Mouse (Mus musculus): ENCODE results near the gene Tead4. TPM values are rescaled to one million over a fixed set of nuclear protein-coding genes. Genes with fewer than 3 reads are reported as not detected.

The Tead4 gene
- total RNA-seq (2021) (1 to 10 TPM; 3.3 to 3.7 TPM), polyA plus RNA-seq (2012; rRNA removed) (0.98 and 1.8 TPM in 2 replicates)
- long read RNA-seq, partial matches to known transcripts: 0 of 1 reads
- long read RNA-seq, other reads (novel, unspliced or antisense): 0 of 1 reads

DNA sequence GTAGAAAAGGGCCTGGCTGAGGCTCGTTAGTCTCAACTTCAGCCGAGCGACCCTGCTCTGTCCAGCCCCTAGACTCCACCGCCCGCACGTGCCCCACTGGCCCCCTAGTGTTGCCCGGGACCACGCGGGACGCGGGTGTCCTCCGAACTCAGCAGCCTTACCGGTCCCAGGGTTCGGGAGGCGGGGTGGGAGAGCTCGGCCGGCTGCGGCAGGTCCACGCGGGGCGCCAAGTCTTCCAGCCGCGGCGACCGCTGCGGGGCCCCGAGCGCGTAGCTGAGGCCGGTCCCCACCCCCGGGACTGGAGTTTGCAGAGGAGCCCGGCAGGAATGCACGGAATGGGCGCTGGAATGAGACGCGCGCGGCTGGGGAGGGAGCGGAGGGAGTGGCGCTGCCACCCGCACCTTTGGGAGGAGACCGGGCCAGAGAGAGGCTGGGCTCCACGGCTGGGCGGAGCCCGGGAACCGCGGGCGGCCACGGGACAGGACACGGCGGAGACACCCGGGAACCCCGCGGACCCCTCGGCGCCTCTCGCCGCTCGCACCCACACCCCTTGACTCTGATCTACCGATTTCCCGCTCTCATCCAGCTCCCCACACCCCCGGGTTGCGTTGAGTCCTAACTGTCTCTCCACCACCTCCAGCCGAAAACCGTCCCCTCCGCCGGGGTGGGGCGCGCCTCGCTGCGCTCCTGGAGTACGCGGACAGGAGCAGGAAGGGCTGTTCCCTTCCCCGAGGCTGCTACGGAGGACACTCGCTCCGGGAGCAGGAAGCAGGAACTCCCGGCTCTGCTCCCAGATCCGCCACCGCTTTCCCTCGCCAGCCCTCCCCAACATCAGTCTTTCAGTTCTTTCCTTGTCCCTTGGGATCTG is at the start of gene Tead4:
Tead4 (minus strand) TSS at position 690 of the 868 bp plus-strand sequence.
- intact Hi-C loops (cut with DNase I): loop anchor here (2.0 to 10.0 kb wide), 3 partner anchors 20 to 326 kb away; no protein-coding TSS in a partner anchor

DNA sequence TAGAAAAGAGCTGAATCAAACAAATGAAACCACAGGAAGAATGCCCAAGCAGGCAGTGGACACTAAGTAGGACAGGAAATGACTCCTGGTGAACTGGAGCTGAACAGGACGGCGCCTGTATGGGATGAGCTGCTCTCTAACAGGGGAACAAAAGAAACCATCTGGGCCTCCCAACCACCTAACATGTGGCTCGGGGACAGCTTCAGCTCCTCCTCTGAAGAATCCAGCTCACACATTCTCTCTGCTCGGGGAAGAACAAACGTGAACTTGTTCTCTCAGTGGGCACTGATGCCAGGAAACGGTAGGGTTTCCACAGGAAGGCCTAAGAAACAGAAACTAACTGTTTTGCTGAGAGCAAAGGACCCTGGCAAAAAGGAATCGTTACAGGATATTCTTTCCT is 49.1 kb upstream of the Tead4 start:
- H3K27ac ChIP-seq: no peak overlapping the region
- no peaks in the 10 kb centered on the region for H3K27me3 ChIP-seq (ENCODE audit: control insufficient read depth, insufficient read depth, low read length)
- DNase-seq: no peak
- H3K4me1 ChIP-seq (ENCODE audit: control insufficient read depth, insufficient read depth, low read length): no peaks in the 10 kb centered on the region; the same call in 1 of the 2 replicates
- intact Hi-C loops (cut with DNase I): no loop called here
- H3K79me2 ChIP-seq (replicated peaks; ENCODE audit: control insufficient read depth, insufficient read depth, low read length): no peaks in the 10 kb centered on the region
- no peak overlapping the region for H3K9ac ChIP-seq (ENCODE audit: low read depth, low read length)
- no peak overlapping the region for H3K4me3 ChIP-seq
- no peaks in the 10 kb centered on the region; the same call in 1 of the 2 replicates for H3K36me3 ChIP-seq (ENCODE audit: control insufficient read depth, insufficient read depth, low read length)
- WGBS: 41% methylated on average over 7 of the region's 7 CpGs
- TF ChIP-seq CTCF (IDR thresholded peaks at IDR 0.05) (no peak), EP300 (IDR thresholded peaks at IDR 0.05; ENCODE audit: insufficient read depth, low read depth, low read length) (no peak)

More for the DNA sequence above, at the start of gene Tead4:
- peak; percentile 84 to 87 for DNase-seq
- Histone ChIP-seq H3K27ac (peak within 1 kb of the TSS; percentile 85), H3K27me3 (ENCODE audit: control insufficient read depth, insufficient read depth, low read length) (no peaks in the 10 kb centered on the region), H3K36me3 (ENCODE audit: control insufficient read depth, insufficient read depth, low read length) (no peaks in the 10 kb centered on the region), H3K79me2 (replicated peaks; ENCODE audit: control insufficient read depth, insufficient read depth, low read length) (no peaks in the 10 kb centered on the region), H3K9ac (ENCODE audit: low read depth, low read length) (peak within 1 kb of the TSS; percentile 85), H3K4me1 (ENCODE audit: control insufficient read depth, insufficient read depth, low read length) (peaks cover 17% of the 10 kb centered on the region), H3K4me3 (peak within 1 kb of the TSS; percentile 81)
- TF ChIP-seq EP300 (IDR thresholded peaks at IDR 0.05; ENCODE audit: insufficient read depth, low read depth, low read length) (peak; percentile 37; the same call in 1 of the 2 replicates), CTCF (IDR thresholded peaks at IDR 0.05) (no peak), POLR2A (IDR thresholded peaks at IDR 0.05; ENCODE audit: insufficient read depth, low read depth, low read length) (peak; percentile 60)
- WGBS: under 1% methylated on average over 80 of the region's 81 CpGs

DNA sequence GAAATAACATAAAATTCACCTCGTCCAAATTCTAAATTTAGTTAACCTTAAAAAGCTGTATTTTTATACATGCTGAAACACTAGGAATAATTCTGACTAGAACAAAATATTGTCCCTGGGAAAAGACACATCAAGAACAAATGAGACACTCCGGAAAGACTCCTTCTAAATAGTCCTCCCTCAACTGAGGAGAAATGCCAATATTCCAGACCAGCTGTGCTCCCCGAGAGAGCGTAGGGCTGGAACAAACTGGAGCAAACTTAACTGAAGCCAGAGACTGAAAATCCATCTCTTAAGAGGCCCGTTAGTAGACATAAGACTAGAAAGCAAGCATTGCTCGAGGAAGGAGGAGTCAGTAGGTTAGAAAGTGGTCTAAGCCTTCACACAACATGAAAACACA is 46.2 kb upstream of the Tead4 start:
- Histone ChIP-seq H3K27me3 (ENCODE audit: control insufficient read depth, insufficient read depth, low read length) (no peaks in the 10 kb centered on the region), H3K79me2 (replicated peaks; ENCODE audit: control insufficient read depth, insufficient read depth, low read length) (no peaks in the 10 kb centered on the region), H3K27ac (peak overlapping the region; percentile 38), H3K9ac (ENCODE audit: low read depth, low read length) (no peak overlapping the region), H3K36me3 (ENCODE audit: control insufficient read depth, insufficient read depth, low read length) (no peaks in the 10 kb centered on the region; the same call in 1 of the 2 replicates), H3K4me3 (no peak overlapping the region), H3K4me1 (ENCODE audit: control insufficient read depth, insufficient read depth, low read length) (no peaks in the 10 kb centered on the region; the same call in 1 of the 2 replicates)
- intact Hi-C loops (cut with DNase I): no loop called here
- TF ChIP-seq CTCF (IDR thresholded peaks at IDR 0.05) (no peak), EP300 (IDR thresholded peaks at IDR 0.05; ENCODE audit: insufficient read depth, low read depth, low read length) (no peak), POLR2A (IDR thresholded peaks at IDR 0.05; ENCODE audit: insufficient read depth, low read depth, low read length) (no peak)
- WGBS: 79% methylated on average over 6 of the region's 6 CpGs
- no peak for DNase-seq

GRCm38 (mm10) chr6:128345623-128346022 is 45.0 kb upstream of the Tead4 start:
- no peak for DNase-seq
- WGBS: 76% methylated on average over 10 of the region's 10 CpGs

DNA sequence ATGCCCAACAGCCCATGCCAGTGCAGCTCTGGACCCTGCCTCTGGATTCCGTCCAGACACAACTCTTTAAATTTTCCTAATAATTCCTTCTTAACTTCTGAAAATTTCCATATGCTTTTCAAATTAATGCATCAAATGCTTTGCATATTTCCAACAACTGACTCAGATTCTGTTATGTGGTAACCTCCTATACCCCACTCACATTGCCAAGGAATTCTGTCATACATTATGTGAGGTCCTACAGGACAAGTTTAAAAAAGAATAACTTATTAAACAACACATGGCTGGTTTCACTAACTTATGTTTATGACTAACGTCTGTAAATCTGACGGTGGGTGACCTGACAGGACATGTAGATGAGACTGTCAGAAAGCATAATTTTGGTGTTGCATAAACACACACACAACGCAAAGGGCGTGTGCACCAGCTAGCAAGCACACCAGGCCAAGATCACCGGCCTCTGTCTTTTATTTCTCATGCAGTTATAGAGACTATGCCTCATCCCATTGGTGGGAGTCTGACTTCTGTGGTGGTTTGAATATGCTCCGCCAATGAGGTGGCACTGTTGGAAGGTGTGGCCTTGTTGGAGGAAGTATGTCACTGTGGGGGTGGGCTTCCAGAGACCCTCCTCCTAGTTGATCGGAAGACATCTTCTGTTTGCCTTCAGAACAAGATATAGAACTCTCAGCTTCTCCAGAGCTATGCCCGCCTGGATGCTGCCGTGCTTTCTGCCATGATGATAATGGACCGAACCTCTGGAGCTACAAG is 41.5 kb upstream of the Tead4 start:
- intact Hi-C loops (cut with DNase I): no loop called here
- Histone ChIP-seq H3K79me2 (replicated peaks; ENCODE audit: control insufficient read depth, insufficient read depth, low read length) (peaks cover 2% of the 10 kb centered on the region; the same call in 1 of the 2 replicates), H3K36me3 (ENCODE audit: control insufficient read depth, insufficient read depth, low read length) (no peaks in the 10 kb centered on the region), H3K27me3 (ENCODE audit: control insufficient read depth, insufficient read depth, low read length) (no peaks in the 10 kb centered on the region), H3K4me3 (no peak overlapping the region), H3K4me1 (ENCODE audit: control insufficient read depth, insufficient read depth, low read length) (no peaks in the 10 kb centered on the region; the same call in 1 of the 2 replicates), H3K27ac (no peak overlapping the region), H3K9ac (ENCODE audit: low read depth, low read length) (no peak overlapping the region)
- WGBS: 90% methylated on average over 11 of the region's 11 CpGs
- TF ChIP-seq EP300 (IDR thresholded peaks at IDR 0.05; ENCODE audit: insufficient read depth, low read depth, low read length) (no peak), CTCF (IDR thresholded peaks at IDR 0.05) (no peak), POLR2A (IDR thresholded peaks at IDR 0.05; ENCODE audit: insufficient read depth, low read depth, low read length) (no peak)
- DNase-seq: no peak

More at GRCm38 (mm10) chr6:128345623-128346022, 45.0 kb upstream of the Tead4 start:
- Histone ChIP-seq H3K36me3 (ENCODE audit: control insufficient read depth, insufficient read depth, low read length) (no peaks in the 10 kb centered on the region; the same call in 1 of the 2 replicates), H3K9ac (ENCODE audit: low read depth, low read length) (no peak overlapping the region), H3K79me2 (replicated peaks; ENCODE audit: control insufficient read depth, insufficient read depth, low read length) (peaks cover 2% of the 10 kb centered on the region; the same call in 1 of the 2 replicates), H3K27ac (no peak overlapping the region), H3K4me1 (ENCODE audit: control insufficient read depth, insufficient read depth, low read length) (no peaks in the 10 kb centered on the region; the same call in 1 of the 2 replicates), H3K27me3 (ENCODE audit: control insufficient read depth, insufficient read depth, low read length) (no peaks in the 10 kb centered on the region), H3K4me3 (no peak overlapping the region)
- intact Hi-C loops (cut with DNase I): no loop called here
- no peak for TF ChIP-seq CTCF (IDR thresholded peaks at IDR 0.05)
- TF ChIP-seq EP300 (IDR thresholded peaks at IDR 0.05; ENCODE audit: insufficient read depth, low read depth, low read length): no peak
